ENCODE assay signal across 23 mouse cellular contexts in the genomic region with DNA sequence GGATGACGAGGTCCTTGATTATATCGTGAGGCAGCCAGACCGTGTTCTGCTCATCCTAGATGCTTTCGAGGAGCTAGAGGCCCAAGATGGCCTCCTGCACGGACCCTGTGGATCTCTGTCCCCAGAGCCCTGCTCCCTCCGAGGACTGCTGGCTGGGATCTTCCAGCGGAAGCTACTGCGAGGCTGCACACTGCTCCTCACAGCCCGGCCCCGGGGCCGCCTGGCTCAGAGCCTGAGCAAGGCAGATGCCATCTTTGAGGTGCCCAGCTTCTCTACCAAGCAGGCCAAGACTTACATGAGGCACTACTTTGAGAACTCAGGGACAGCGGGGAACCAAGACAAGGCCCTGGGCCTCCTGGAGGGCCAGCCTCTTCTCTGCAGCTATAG. TPM values are rescaled to one million over a fixed set of nuclear protein-coding genes. Genes with fewer than 3 reads are reported as not detected.
DNase-seq lines count a peak whose midpoint lies in the region; TF ChIP-seq lines count a peak whose summit lies in the region.
"Had no signal": no experiment of that assay in that cellular context is flagged by ENCODE, and none has a peak within 500 bp of the region (broad histone marks: within the 10 kb centered on the region; RNA-seq: fewer than 3 reads in every experiment).

No protein-coding gene starts in this region.

- peak; percentile 53 for DNase-seq in left cerebral cortex, postnatal 4 days
- DNase-seq in left cerebral cortex, adult 8-10 months (ENCODE audit: low spot score in 2 of 2), result no peak
- DNase-seq in cerebellum, adult 11 months, result peak; percentile 49
- DNase-seq in cerebellum, adult 9-10 months, result peak; percentile 64
- no peak for DNase-seq in lung, postnatal 36 days
- no peak for DNase-seq in layer of hippocampus, adult 2 months (ENCODE audit: low spot score in 2 of 2)
- DNase-seq: adrenal gland, adult 8-10 months; embryo, embryonic 11 days; gastrocnemius, postnatal 36 days; kidney, adult 2 months; kidney, postnatal 10 days; right cerebral cortex, adult 18-20 months; spleen, adult 18-20 months had no signal

- H3K4me3 ChIP-seq in layer of hippocampus, adult 2 months, result no peak overlapping the region
- H3K4me3 ChIP-seq: embryonic facial prominence, embryonic 13.5 days; forebrain, embryonic 10.5 days; forebrain, embryonic 15.5 days; heart, embryonic 12.5 days; intestine, embryonic 15.5 days; limb, embryonic 13.5 days; lung, embryonic 15.5 days; myocyte; neural tube, embryonic 12.5 days had no signal

- no peak for TF ChIP-seq CTCF in layer of hippocampus, adult 2 months (conservative IDR thresholded peaks at IDR 0.05)

- no peak overlapping the region for H3K27ac ChIP-seq in layer of hippocampus, adult 2 months
- H3K27ac ChIP-seq: embryonic facial prominence, embryonic 13.5 days; forebrain, embryonic 10.5 days; forebrain, embryonic 15.5 days; hindbrain, postnatal 0 days; intestine, embryonic 15.5 days; limb, embryonic 13.5 days; lung, embryonic 15.5 days; neural tube, embryonic 12.5 days had no signal

- intact Hi-C loops in left cerebral cortex, postnatal 4 days (cut with DNase I), result no loop called here

RNA-seq across cellular contexts. Expression of a gene that starts 31.3 kb away (rescaled TPM):
- under 1 TPM in 1 of 2 experiments, not detected in 1; 0.10 TPM for total RNA-seq in left cerebral cortex, postnatal 4 days (2021)
- under 1 TPM in 3 of 4 experiments, not detected in 1; 0.25 to 0.42 (median 0.26) TPM for total RNA-seq in left cerebral cortex, adult 8-10 months (2022)
- total RNA-seq in layer of hippocampus, adult 2 months (2021), result under 1 TPM in 1 of 2 experiments, not detected in 1; 0.27 TPM
- total RNA-seq: hindbrain, postnatal 0 days had no signal

RNA-seq across cellular contexts. Expression of a gene that starts 31.7 kb away (rescaled TPM):
- 10 to 100 TPM; 22.2 to 22.3 TPM for total RNA-seq in left cerebral cortex, postnatal 4 days (2021)
- total RNA-seq in left cerebral cortex, adult 8-10 months (2022), result 10 to 100 TPM; 59.8 to 63.5 (median 62.6) TPM
- 10 to 100 TPM; 61.8 to 63.1 TPM for total RNA-seq in layer of hippocampus, adult 2 months (2021)

RNA-seq across cellular contexts. Expression of a gene that starts 34.0 kb away (rescaled TPM):
- total RNA-seq in left cerebral cortex, postnatal 4 days (2021), result 10 to 100 TPM; 59.0 to 66.1 TPM
- 10 to 100 TPM; 89.8 to 97.2 (median 91.2) TPM for total RNA-seq in left cerebral cortex, adult 8-10 months (2022)
- total RNA-seq in layer of hippocampus, adult 2 months (2021), result 100 to 1,000 TPM in 1 of 2 experiments, 10 to 100 TPM in 1; 98.8 to 105 TPM

Comparison
In these comparisons a context has a peak if more than half of its experiments do, and no peak if none do; other contexts are left out.
1. DNase-seq: peak in left cerebral cortex, postnatal 4 days (single experiment), cerebellum, adult 11 months (single experiment) and cerebellum, adult 9-10 months (single experiment); none in left cerebral cortex, adult 8-10 months (0 of 2), lung, postnatal 36 days (single experiment) and layer of hippocampus, adult 2 months (0 of 2).